Mouse (Mus musculus) spleen, adult 2 months (tissue): Measurements from ENCODE around the gene D430041D05Rik.

Experiments
- CTCF ChIP-seq: fragments of 200-500 bp; IDR thresholded peaks from 2 replicates; pipeline ENCODE4 v1.5.1; 2011; ENCODE audit warnings: mild to moderate bottlenecking, inconsistent platforms; ENCODE audit not compliant: insufficient read depth, insufficient read length, insufficient replicate concordance; ENCODE audit errors: extremely low read depth
- POLR2A ChIP-seq: fragments of 200-500 bp; IDR thresholded peaks from 2 replicates; pipeline ENCODE4 v1.6.1; 2011; ENCODE audit warnings: low read depth, low read length, inconsistent platforms

DNA sequence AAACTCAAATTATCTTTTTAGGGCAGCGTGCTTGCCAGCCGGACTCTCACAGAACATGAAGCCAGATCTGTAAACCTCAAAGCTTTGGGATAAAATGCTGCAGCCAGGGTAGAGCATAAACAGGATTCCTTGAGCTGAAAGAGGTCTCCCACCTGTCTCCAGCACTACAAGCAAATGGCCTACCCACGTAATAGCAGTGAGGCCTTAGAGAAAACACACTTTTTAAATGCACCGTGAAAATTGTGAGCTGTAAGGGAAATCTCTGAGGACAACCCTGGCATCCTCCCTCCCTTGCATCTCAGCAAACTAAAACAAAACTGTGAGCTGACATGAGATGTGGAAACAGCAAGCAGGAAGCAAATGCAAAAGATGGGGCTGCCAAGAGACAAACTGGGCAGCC, 253.0 kb downstream of the D430041D05Rik start:
- TF ChIP-seq POLR2A, result no peak
- TF ChIP-seq CTCF, result no peak
